Mouse (Mus musculus): ENCODE measurements around the gene Ldlrad1.

Gene Ldlrad1

DNA sequence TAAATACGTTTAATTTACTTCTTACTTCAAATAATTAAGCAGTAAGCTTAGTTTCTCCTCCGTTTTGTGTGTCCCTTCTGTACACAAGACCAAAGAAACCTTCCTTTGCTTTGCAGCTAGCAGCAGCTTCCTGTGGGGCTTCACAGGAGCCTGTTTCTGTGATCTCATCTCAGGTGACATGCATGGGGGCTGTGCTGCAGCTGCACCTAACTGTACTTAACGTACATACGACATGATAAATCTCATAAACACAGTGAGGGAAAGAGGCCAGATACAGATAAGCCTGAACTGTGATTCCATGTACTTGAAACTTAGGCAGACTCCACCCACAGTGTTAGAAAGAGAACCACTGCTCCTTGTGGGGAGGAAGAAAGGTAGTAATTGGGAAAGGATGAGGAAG is 51.0 kb downstream of the Ldlrad1 start:
- DNase-seq (ENCODE audit: low read depth, low spot score) = no peak
